Mouse (Mus musculus): ENCODE results near the gene Ckap2l.

- TF ChIP-seq EP300 (IDR thresholded peaks at IDR 0.05; ENCODE audit: insufficient read depth, low read depth, low read length) = no peak
- TF ChIP-seq CTCF (IDR thresholded peaks at IDR 0.05; ENCODE audit: low read depth, low read length) = no peak
- no peak for TF ChIP-seq POLR2A (IDR thresholded peaks at IDR 0.05; ENCODE audit: insufficient read depth, low read length)
Observed at GRCm38 (mm10) chr2:129265316-129265715, 31.7 kb downstream of the Ckap2l start.
